Comparison of ENCODE assay signal across 9 mouse cellular contexts in genomic region chr3:146343649-146344401, GRCm38 (mm10).
DNase-seq lines count a peak whose midpoint lies in the region; ATAC-seq and TF ChIP-seq lines count a peak whose summit lies in the region.
"Had no signal": no experiment of that assay in that cellular context is flagged by ENCODE, and none has a peak within 500 bp of the region (broad histone marks: within the 10 kb centered on the region; RNA-seq: fewer than 3 reads in every experiment).

No protein-coding gene starts in this region.

- H3K4me2 ChIP-seq in forebrain, embryonic 16.5 days (ENCODE audit: low read length) = no peak overlapping the region
- no peak overlapping the region for H3K4me2 ChIP-seq in kidney, postnatal 0 days (ENCODE audit: low read length)
- H3K4me2 ChIP-seq in liver, embryonic 14.5 days (ENCODE audit: low read depth) = no peak overlapping the region
- H3K4me2 ChIP-seq: limb, embryonic 12.5 days had no signal

- peak; percentile 65 for DNase-seq in forebrain, embryonic 10.5 days (ENCODE audit: extremely low spot score, low spot score)
- peak; percentile 59 for DNase-seq in ES-E14 (ENCODE audit: low read depth, low spot score)
- DNase-seq in cerebellum, adult 11-12 months = peak; percentile 13
- DNase-seq in forelimb bud, embryonic 11.5 days (ENCODE audit: low read depth, low spot score) = peak; percentile 64
- DNase-seq in kidney, postnatal 0 days (ENCODE audit: low spot score) = peak; percentile 70
- no peak for DNase-seq in liver, embryonic 14.5 days (ENCODE audit: low read depth in 3 of 3, low spot score in 3 of 3)
- DNase-seq in right cerebral cortex, adult 18-20 months = peak; percentile 60

- TF ChIP-seq EP300 in liver, embryonic 14.5 days (IDR thresholded peaks at IDR 0.05; ENCODE audit: low read depth) = no peak

- WGBS in forebrain, embryonic 10.5 days = 55% methylated on average over 9 of the region's 9 CpGs
- 55% methylated on average over 9 of the region's 9 CpGs for WGBS in forebrain, embryonic 16.5 days
- WGBS in kidney, postnatal 0 days = 61% methylated on average over 9 of the region's 9 CpGs
- 49% methylated on average over 9 of the region's 9 CpGs for WGBS in liver, embryonic 14.5 days (ENCODE audit: insufficient replicate concordance)

- no peak overlapping the region for H3K9ac ChIP-seq in forebrain, embryonic 16.5 days (replicated peaks; ENCODE audit: low read depth, low read length)
- H3K9ac ChIP-seq in ES-E14 (ENCODE audit: insufficient read depth, low read depth, low read length, poor library complexity, severe bottlenecking) = no peak overlapping the region
- no peak overlapping the region for H3K9ac ChIP-seq in kidney, postnatal 0 days (ENCODE audit: low read depth, low read length)
- H3K9ac ChIP-seq in liver, embryonic 14.5 days (replicated peaks) = no peak overlapping the region
- H3K9ac ChIP-seq: limb, embryonic 12.5 days had no signal

- H3K9me3 ChIP-seq in forebrain, embryonic 10.5 days = no peaks in the 10 kb centered on the region
- no peaks in the 10 kb centered on the region for H3K9me3 ChIP-seq in forebrain, embryonic 16.5 days (ENCODE audit: control insufficient read depth, low read length)
- no peaks in the 10 kb centered on the region for H3K9me3 ChIP-seq in ES-E14 (ENCODE audit: control insufficient read depth, insufficient read depth, low read depth, low read length)
- H3K9me3 ChIP-seq in kidney, postnatal 0 days (replicated peaks; ENCODE audit: low read length) = no peaks in the 10 kb centered on the region
- no peaks in the 10 kb centered on the region for H3K9me3 ChIP-seq in liver, embryonic 14.5 days (ENCODE audit: control insufficient read depth, low read length)
- H3K9me3 ChIP-seq: limb, embryonic 12.5 days had no signal

- H3K27me3 ChIP-seq in forebrain, embryonic 10.5 days (ENCODE audit: poor library complexity, severe bottlenecking) = peaks cover 10% of the 10 kb centered on the region
- no peaks in the 10 kb centered on the region for H3K27me3 ChIP-seq in forebrain, embryonic 16.5 days (replicated peaks; ENCODE audit: control insufficient read depth, insufficient read depth, low read length)
- no peaks in the 10 kb centered on the region for H3K27me3 ChIP-seq in kidney, postnatal 0 days (ENCODE audit: insufficient read depth, low read length)
- no peaks in the 10 kb centered on the region for H3K27me3 ChIP-seq in liver, embryonic 14.5 days (ENCODE audit: control insufficient read depth, insufficient read depth, low read length)
- H3K27me3 ChIP-seq: limb, embryonic 12.5 days had no signal

- in situ Hi-C loops in ES-E14 (cut with MboI; ENCODE audit: low sequenced_read_pairs in 2 of 2, unreplicated experiment in 2 of 2) = loop anchor here (25.0 kb wide), 2 partner anchors 568 to 593 kb away; no protein-coding TSS in a partner anchor

- TF ChIP-seq CTCF in kidney, postnatal 0 days (IDR thresholded peaks at IDR 0.05; ENCODE audit: low read depth) = peak; percentile 83
- peak; percentile 89 for TF ChIP-seq CTCF in liver, embryonic 14.5 days (IDR thresholded peaks at IDR 0.05; ENCODE audit: low read depth)

- no peak for ATAC-seq in forebrain, embryonic 16.5 days
- ATAC-seq in kidney, postnatal 0 days (replicated peaks; ENCODE audit: low FRiP score, low read depth) = 0 out of 2 replicates have a peak, but pooled peaks have one; percentile 53
- peak; percentile 29; the same call in 1 of the 2 replicates for ATAC-seq in liver, embryonic 14.5 days (ENCODE audit: insufficient read depth)

- no peak overlapping the region for H3K4me3 ChIP-seq in forebrain, embryonic 10.5 days
- H3K4me3 ChIP-seq in forebrain, embryonic 16.5 days (replicated peaks; ENCODE audit: low read length) = no peak overlapping the region
- H3K4me3 ChIP-seq in ES-E14 (ENCODE audit: insufficient read depth in 1 of 2, low read depth in 1 of 2, low read length in 2 of 2, poor library complexity in 1 of 2, severe bottlenecking in 1 of 2) = no peak overlapping the region
- H3K4me3 ChIP-seq in kidney, postnatal 0 days (replicated peaks; ENCODE audit: low read depth, low read length) = no peak overlapping the region
- no peak overlapping the region for H3K4me3 ChIP-seq in liver, embryonic 14.5 days (ENCODE audit: insufficient read depth in 1 of 2, low read depth in 2 of 2, low read length in 2 of 2)
- H3K4me3 ChIP-seq: limb, embryonic 12.5 days had no signal

- peaks cover 25% of the 10 kb centered on the region for H3K4me1 ChIP-seq in forebrain, embryonic 10.5 days
- peaks cover 15% of the 10 kb centered on the region for H3K4me1 ChIP-seq in forebrain, embryonic 16.5 days (replicated peaks; ENCODE audit: control insufficient read depth, insufficient read depth, low read length)
- no peaks in the 10 kb centered on the region for H3K4me1 ChIP-seq in ES-E14 (ENCODE audit: control insufficient read depth in 2 of 2, insufficient read depth in 2 of 2, low read length in 2 of 2, poor library complexity in 1 of 2)
- H3K4me1 ChIP-seq in kidney, postnatal 0 days (replicated peaks; ENCODE audit: insufficient read depth, low read length) = no peaks in the 10 kb centered on the region
- H3K4me1 ChIP-seq in liver, embryonic 14.5 days (replicated peaks; ENCODE audit: control insufficient read depth in 2 of 2, insufficient read depth in 2 of 2, low read length in 1 of 2) = peaks cover 5 to 6% of the 10 kb centered on the region in 2 experiments; a peak in 1 of 4 replicates

- H3K36me3 ChIP-seq in forebrain, embryonic 10.5 days (replicated peaks) = no peaks in the 10 kb centered on the region
- H3K36me3 ChIP-seq in forebrain, embryonic 16.5 days (ENCODE audit: control insufficient read depth, insufficient read depth) = no peaks in the 10 kb centered on the region
- H3K36me3 ChIP-seq in ES-E14 (ENCODE audit: control insufficient read depth, insufficient read depth, low read length, poor library complexity, severe bottlenecking) = no peaks in the 10 kb centered on the region
- no peaks in the 10 kb centered on the region for H3K36me3 ChIP-seq in kidney, postnatal 0 days (ENCODE audit: insufficient read depth, low read length)
- no peaks in the 10 kb centered on the region for H3K36me3 ChIP-seq in liver, embryonic 14.5 days (replicated peaks; ENCODE audit: control insufficient read depth, insufficient read depth, low read depth)
- H3K36me3 ChIP-seq: limb, embryonic 12.5 days had no signal

- no peak overlapping the region for H3K27ac ChIP-seq in forebrain, embryonic 10.5 days
- H3K27ac ChIP-seq in forebrain, embryonic 16.5 days (ENCODE audit: low read length) = no peak overlapping the region
- no peak overlapping the region for H3K27ac ChIP-seq in ES-E14 (ENCODE audit: insufficient read depth, low read depth, low read length, poor library complexity, severe bottlenecking)
- H3K27ac ChIP-seq in kidney, postnatal 0 days = no peak overlapping the region
- no peak overlapping the region for H3K27ac ChIP-seq in liver, embryonic 14.5 days
- H3K27ac ChIP-seq: limb, embryonic 12.5 days had no signal

TF ChIP-seq in ES-E14, 5 proteins besides CTCF, POLR2A, EP300 and RAD21:
- TF ChIP-seq ZNF384 (IDR thresholded peaks at IDR 0.05; ENCODE audit: low read depth, low read length) (no peak), MAFK (IDR thresholded peaks at IDR 0.05; ENCODE audit: insufficient read depth, low read depth, low read length) (no peak), ZC3H11A (IDR thresholded peaks at IDR 0.05; ENCODE audit: borderline replicate concordance, low read depth, low read length) (no peak), HCFC1 (IDR thresholded peaks at IDR 0.05; ENCODE audit: borderline replicate concordance, insufficient read depth, low read length) (no peak), CHD2 (IDR thresholded peaks at IDR 0.05; ENCODE audit: low read depth, low read length) (no peak)

Comparison
In these comparisons a context has a peak if more than half of its experiments do, and no peak if none do; other contexts are left out.
1. DNase-seq: peak in forebrain, embryonic 10.5 days (single experiment), ES-E14 (single experiment), cerebellum, adult 11-12 months (single experiment), forelimb bud, embryonic 11.5 days (single experiment), kidney, postnatal 0 days (single experiment) and right cerebral cortex, adult 18-20 months (single experiment); none in liver, embryonic 14.5 days (0 of 3).